Mouse (Mus musculus) forebrain, embryonic 11.5 days (tissue): ENCODE data around the gene Fos. TPM values are rescaled to one million over a fixed set of nuclear protein-coding genes. Genes with fewer than 3 reads are reported as not detected.

Experiments
- ATAC-seq: fragments of 200-750 bp; cut with Nextera tagmentation; replicated peaks from 2 replicates; pipeline ENCODE4 v1.8.0; 2017; ENCODE audit warnings: moderate TSS enrichment; ENCODE audit not compliant: low FRiP score
- DNase-seq: peaks from one replicate; pipeline ENCODE4 v3.0.0-alpha.2; 2017; ENCODE audit warnings: low spot score
- H3K27ac ChIP-seq: fragments of 300-500 bp; sonication (generic); 2 replicates; pipeline ENCODE4 v1.5.1; 2014; ENCODE audit warnings: low read depth, low read length
- H3K27me3 ChIP-seq: fragments of 300-500 bp; sonication (generic); 2 replicates; pipeline ENCODE4 v1.6.1; 2014; ENCODE audit warnings: mild to moderate bottlenecking, low read length, mixed read lengths; ENCODE audit not compliant: control insufficient read depth, insufficient read depth
- H3K36me3 ChIP-seq: fragments of 300-500 bp; sonication (generic); 2 replicates; pipeline ENCODE4 v1.6.1; 2014; ENCODE audit warnings: mild to moderate bottlenecking, low read length, moderate library complexity, mixed read lengths; ENCODE audit not compliant: control insufficient read depth, insufficient read depth
- H3K4me1 ChIP-seq: fragments of 300-500 bp; sonication (generic); replicated peaks from 2 replicates; pipeline ENCODE4 v1.6.1; 2014; ENCODE audit warnings: low read length, mixed read lengths; ENCODE audit not compliant: control insufficient read depth, insufficient read depth
- H3K4me2 ChIP-seq: fragments of 300-500 bp; sonication (generic); 2 replicates; pipeline ENCODE4 v1.6.1; 2014; ENCODE audit warnings: low read depth, mild to moderate bottlenecking, low read length, moderate library complexity, mixed read lengths; ENCODE audit not compliant: severe bottlenecking
- H3K4me3 ChIP-seq: fragments of 300-500 bp; sonication (generic); 2 replicates; pipeline ENCODE4 v1.5.1; 2014; ENCODE audit warnings: low read depth, low read length
- H3K9ac ChIP-seq: fragments of 300-500 bp; sonication (generic); 2 replicates; pipeline ENCODE4 v1.6.1; 2014; ENCODE audit warnings: low read length
- H3K9me3 ChIP-seq: fragments of 300-500 bp; sonication (generic); 2 replicates; pipeline ENCODE4 v1.6.1; 2016; ENCODE audit warnings: low read length, mixed read lengths; ENCODE audit not compliant: control insufficient read depth
- WGBS: fragments of 180-500 bp; shearing (Covaris S2); extraction: QIAGEN DNeasy Blood & Tissue Kit; methylation state at CpG from one replicate; pipeline ENCODE4 v1.1.7; 2014; 5-methylcytosine and 5-hydroxymethylcytosine counted together
- polyA plus RNA-seq: library from polyadenylated mRNA; unstranded; fragments of >200 nt; fragmentation: Nextera tagmentation; extraction: Ambion mirVana; gene quantifications from 2 replicates; pipeline ENCODE4 v1.2.1, GENCODE M21; 2014

The Fos gene
- polyA plus RNA-seq, 1 experiment from 2014 or later, result 1.1 TPM

- Histone ChIP-seq H3K9ac (no peak overlapping the region), H3K27ac (no peak overlapping the region), H3K36me3 (no peaks in the 10 kb centered on the region), H3K27me3 (no peaks in the 10 kb centered on the region), H3K4me3 (no peak overlapping the region), H3K4me2 (peak overlapping the region; percentile 77), H3K9me3 (no peaks in the 10 kb centered on the region), H3K4me1 (no peaks in the 10 kb centered on the region; the same call in 1 of the 2 replicates)
- 3% methylated on average over 12 of the region's 12 CpGs for WGBS
- ATAC-seq (no peak), DNase-seq (peak; percentile 83)
These were observed 14.0 kb downstream of the Fos start for GRCm38 (mm10) chr12:85487545-85488141.

- DNase-seq (no peak), ATAC-seq (no peak)
- H3K4me3 ChIP-seq, result no peak overlapping the region
- no peaks in the 10 kb centered on the region for H3K36me3 ChIP-seq
- H3K27ac ChIP-seq, result no peak overlapping the region
- no peak overlapping the region for H3K9ac ChIP-seq
- H3K9me3 ChIP-seq, result no peaks in the 10 kb centered on the region
- 82% methylated on average over 7 of the region's 7 CpGs for WGBS
- H3K27me3 ChIP-seq, result no peaks in the 10 kb centered on the region
- no peak overlapping the region for H3K4me2 ChIP-seq
- no peaks in the 10 kb centered on the region; the same call in 1 of the 2 replicates for H3K4me1 ChIP-seq
These were observed 15.7 kb downstream of the Fos start for GRCm38 (mm10) chr12:85489232-85489886.

GRCm38 (mm10) chr12:85490096-85490820 lies 16.6 kb downstream of the Fos start:
- Histone ChIP-seq H3K27me3 (no peaks in the 10 kb centered on the region), H3K4me1 (no peaks in the 10 kb centered on the region; the same call in 1 of the 2 replicates), H3K9ac (no peak overlapping the region), H3K9me3 (no peaks in the 10 kb centered on the region), H3K36me3 (no peaks in the 10 kb centered on the region), H3K4me2 (no peak overlapping the region), H3K27ac (no peak overlapping the region), H3K4me3 (no peak overlapping the region)
- WGBS, result 70% methylated on average over 10 of the region's 10 CpGs
- DNase-seq, result no peak
- no peak for ATAC-seq

GRCm38 (mm10) chr12:85490991-85491390 lies 17.3 kb downstream of the Fos start:
- Histone ChIP-seq H3K27ac (no peak overlapping the region), H3K9ac (no peak overlapping the region), H3K4me1 (no peaks in the 10 kb centered on the region; the same call in 1 of the 2 replicates), H3K36me3 (no peaks in the 10 kb centered on the region), H3K4me2 (no peak overlapping the region), H3K9me3 (no peaks in the 10 kb centered on the region), H3K4me3 (no peak overlapping the region), H3K27me3 (no peaks in the 10 kb centered on the region)
- ATAC-seq, result no peak
- no peak for DNase-seq
- WGBS, result 97% methylated on average over 1 of the region's 1 CpGs

- 28% methylated on average over 16 of the region's 16 CpGs for WGBS
- Histone ChIP-seq H3K4me3 (no peak overlapping the region), H3K27ac (no peak overlapping the region), H3K27me3 (no peaks in the 10 kb centered on the region), H3K4me2 (peak overlapping the region; percentile 28; the same call in 1 of the 2 replicates), H3K4me1 (no peaks in the 10 kb centered on the region; the same call in 1 of the 2 replicates), H3K9ac (peak overlapping the region; percentile 12; the same call in 1 of the 2 replicates), H3K36me3 (no peaks in the 10 kb centered on the region), H3K9me3 (no peaks in the 10 kb centered on the region)
- peak; percentile 63; the same call in 1 of the 2 replicates for ATAC-seq
- DNase-seq, result peak; percentile 83
These were observed 18.5 kb downstream of the Fos start for GRCm38 (mm10) chr12:85492084-85492645.

GRCm38 (mm10) chr12:85496336-85496735 lies 22.6 kb downstream of the Fos start:
- Histone ChIP-seq H3K36me3 (no peaks in the 10 kb centered on the region), H3K4me1 (no peaks in the 10 kb centered on the region), H3K27me3 (no peaks in the 10 kb centered on the region), H3K9me3 (no peaks in the 10 kb centered on the region), H3K4me2 (no peak overlapping the region), H3K4me3 (no peak overlapping the region), H3K9ac (no peak overlapping the region), H3K27ac (no peak overlapping the region)
- DNase-seq (no peak), ATAC-seq (no peak)
- 84% methylated on average over 7 of the region's 7 CpGs for WGBS

- ATAC-seq (no peak), DNase-seq (peak; percentile 88)
- Histone ChIP-seq H3K27ac (no peak overlapping the region), H3K9ac (no peak overlapping the region), H3K27me3 (no peaks in the 10 kb centered on the region), H3K4me1 (no peaks in the 10 kb centered on the region), H3K4me3 (no peak overlapping the region), H3K4me2 (no peak overlapping the region), H3K36me3 (no peaks in the 10 kb centered on the region), H3K9me3 (no peaks in the 10 kb centered on the region)
- 23% methylated on average over 7 of the region's 7 CpGs for WGBS
These were observed 23.1 kb downstream of the Fos start for GRCm38 (mm10) chr12:85496755-85497154.

GRCm38 (mm10) chr12:85497310-85498135 lies 23.8 kb downstream of the Fos start:
- H3K4me3 ChIP-seq, result no peak overlapping the region
- H3K4me2 ChIP-seq, result no peak overlapping the region
- H3K27me3 ChIP-seq, result no peaks in the 10 kb centered on the region
- H3K27ac ChIP-seq, result no peak overlapping the region
- no peak for DNase-seq
- 76% methylated on average over 11 of the region's 11 CpGs for WGBS
- H3K36me3 ChIP-seq, result no peaks in the 10 kb centered on the region
- ATAC-seq, result no peak
- no peak overlapping the region for H3K9ac ChIP-seq
- H3K4me1 ChIP-seq, result no peaks in the 10 kb centered on the region
- H3K9me3 ChIP-seq, result no peaks in the 10 kb centered on the region
